Mouse (Mus musculus): ENCODE data around the gene Slc7a7. TPM values are rescaled to one million over a fixed set of nuclear protein-coding genes. Genes with fewer than 3 reads are reported as not detected.

The Slc7a7 gene
- total and polyA plus RNA-seq, 2 experiments from 2014 or later = 3.2 to 3.4 TPM

GRCm38 (mm10) chr14:54370595-54370994, 47.0 kb downstream of the Slc7a7 start:
- ATAC-seq (no peak), DNase-seq (no peak)
- Histone ChIP-seq H3K36me3 (ENCODE audit: insufficient read depth) (peaks cover 43% of the 10 kb centered on the region), H3K9me3 (ENCODE audit: low read length) (no peaks in the 10 kb centered on the region), H3K27me3 (ENCODE audit: insufficient read depth, low read length) (no peaks in the 10 kb centered on the region), H3K9ac (no peak overlapping the region), H3K4me1 (ENCODE audit: insufficient read depth) (no peaks in the 10 kb centered on the region), H3K4me3 (ENCODE audit: low read depth, low read length) (no peak overlapping the region), H3K4me2 (ENCODE audit: low read depth) (no peak overlapping the region), H3K27ac (ENCODE audit: low read depth, low read length) (no peak overlapping the region)
- WGBS = 97% methylated on average over 6 of the region's 6 CpGs
- TF ChIP-seq CTCF (IDR thresholded peaks at IDR 0.05; ENCODE audit: low read depth) = no peak

- no peak overlapping the region for H3K9ac ChIP-seq
- H3K36me3 ChIP-seq (ENCODE audit: insufficient read depth) = peaks cover 46% of the 10 kb centered on the region
- no peaks in the 10 kb centered on the region for H3K27me3 ChIP-seq (ENCODE audit: insufficient read depth, low read length)
- DNase-seq = no peak
- TF ChIP-seq CTCF (IDR thresholded peaks at IDR 0.05; ENCODE audit: low read depth) = no peak
- no peak overlapping the region for H3K4me2 ChIP-seq (ENCODE audit: low read depth)
- 95% methylated on average over 3 of the region's 3 CpGs for WGBS
- H3K4me3 ChIP-seq (ENCODE audit: low read depth, low read length) = no peak overlapping the region
- H3K27ac ChIP-seq (ENCODE audit: low read depth, low read length) = no peak overlapping the region
- H3K9me3 ChIP-seq (ENCODE audit: low read length) = no peaks in the 10 kb centered on the region
- H3K4me1 ChIP-seq (ENCODE audit: insufficient read depth) = no peaks in the 10 kb centered on the region
- ATAC-seq = no peak
These were observed 48.2 kb downstream of the Slc7a7 start for GRCm38 (mm10) chr14:54369372-54369771.

GRCm38 (mm10) chr14:54367429-54368060, 50.0 kb downstream of the Slc7a7 start:
- Histone ChIP-seq H3K9me3 (ENCODE audit: low read length) (no peaks in the 10 kb centered on the region), H3K9ac (no peak overlapping the region), H3K4me1 (ENCODE audit: insufficient read depth) (no peaks in the 10 kb centered on the region; the same call in 1 of the 2 replicates), H3K36me3 (ENCODE audit: insufficient read depth) (peaks cover 56% of the 10 kb centered on the region), H3K27ac (ENCODE audit: low read depth, low read length) (no peak overlapping the region), H3K4me3 (ENCODE audit: low read depth, low read length) (no peak overlapping the region), H3K4me2 (ENCODE audit: low read depth) (no peak overlapping the region), H3K27me3 (ENCODE audit: insufficient read depth, low read length) (no peaks in the 10 kb centered on the region)
- 90% methylated on average over 18 of the region's 18 CpGs for WGBS
- no peak for DNase-seq
- no peak for TF ChIP-seq CTCF (IDR thresholded peaks at IDR 0.05; ENCODE audit: low read depth)
- ATAC-seq = no peak

GRCm38 (mm10) chr14:54366581-54366980, 51.0 kb downstream of the Slc7a7 start:
- H3K4me3 ChIP-seq (ENCODE audit: low read depth, low read length) = no peak overlapping the region
- no peak overlapping the region for H3K9ac ChIP-seq
- 89% methylated on average over 10 of the region's 10 CpGs for WGBS
- no peaks in the 10 kb centered on the region for H3K9me3 ChIP-seq (ENCODE audit: low read length)
- H3K4me2 ChIP-seq (ENCODE audit: low read depth) = no peak overlapping the region
- no peaks in the 10 kb centered on the region for H3K27me3 ChIP-seq (ENCODE audit: insufficient read depth, low read length)
- DNase-seq = no peak
- no peak for TF ChIP-seq CTCF (IDR thresholded peaks at IDR 0.05; ENCODE audit: low read depth)
- H3K27ac ChIP-seq (ENCODE audit: low read depth, low read length) = no peak overlapping the region
- peaks cover 3% of the 10 kb centered on the region for H3K4me1 ChIP-seq (ENCODE audit: insufficient read depth)
- no peak for ATAC-seq
- peaks cover 56% of the 10 kb centered on the region for H3K36me3 ChIP-seq (ENCODE audit: insufficient read depth)

GRCm38 (mm10) chr14:54365026-54365645, 52.4 kb downstream of the Slc7a7 start:
- no peaks in the 10 kb centered on the region for H3K27me3 ChIP-seq (ENCODE audit: insufficient read depth, low read length)
- 85% methylated on average over 5 of the region's 5 CpGs for WGBS

GRCm38 (mm10) chr14:54363156-54363555, 54.4 kb downstream of the Slc7a7 start:
- no peak for TF ChIP-seq CTCF (IDR thresholded peaks at IDR 0.05; ENCODE audit: low read depth)
- no peak overlapping the region for H3K27ac ChIP-seq (ENCODE audit: low read depth, low read length)
- H3K9me3 ChIP-seq (ENCODE audit: low read length) = no peaks in the 10 kb centered on the region
- no peak for DNase-seq
- peaks cover 31% of the 10 kb centered on the region for H3K36me3 ChIP-seq (ENCODE audit: insufficient read depth)
- no peak overlapping the region for H3K4me3 ChIP-seq (ENCODE audit: low read depth, low read length)
- no peak overlapping the region for H3K9ac ChIP-seq
- no peak overlapping the region for H3K4me2 ChIP-seq (ENCODE audit: low read depth)
- WGBS = 95% methylated on average over 8 of the region's 8 CpGs
- no peak for ATAC-seq
- peaks cover 4% of the 10 kb centered on the region for H3K4me1 ChIP-seq (ENCODE audit: insufficient read depth)
- H3K27me3 ChIP-seq (ENCODE audit: insufficient read depth, low read length) = no peaks in the 10 kb centered on the region

More at GRCm38 (mm10) chr14:54365026-54365645, 52.4 kb downstream of the Slc7a7 start:
- H3K4me3 ChIP-seq (ENCODE audit: low read depth, low read length) = no peak overlapping the region
- TF ChIP-seq CTCF (IDR thresholded peaks at IDR 0.05; ENCODE audit: low read depth) = no peak
- H3K36me3 ChIP-seq (ENCODE audit: insufficient read depth) = peaks cover 50% of the 10 kb centered on the region
- H3K4me1 ChIP-seq (ENCODE audit: insufficient read depth) = peaks cover 4% of the 10 kb centered on the region
- H3K4me2 ChIP-seq (ENCODE audit: low read depth) = no peak overlapping the region
- no peak overlapping the region for H3K27ac ChIP-seq (ENCODE audit: low read depth, low read length)
- ATAC-seq (no peak), DNase-seq (no peak)
- no peaks in the 10 kb centered on the region for H3K9me3 ChIP-seq (ENCODE audit: low read length)
- H3K9ac ChIP-seq = no peak overlapping the region

- Histone ChIP-seq H3K27ac (ENCODE audit: low read depth, low read length) (peak within 1 kb of the TSS; percentile 80), H3K9me3 (ENCODE audit: low read length) (no peaks in the 10 kb centered on the region), H3K4me3 (ENCODE audit: low read depth, low read length) (peak within 1 kb of the TSS; percentile 93), H3K4me2 (ENCODE audit: low read depth) (peak within 1 kb of the TSS; percentile 52), H3K27me3 (ENCODE audit: insufficient read depth, low read length) (no peaks in the 10 kb centered on the region), H3K9ac (peak within 1 kb of the TSS; percentile 93), H3K4me1 (ENCODE audit: insufficient read depth) (peaks cover 4% of the 10 kb centered on the region), H3K36me3 (ENCODE audit: insufficient read depth) (peaks cover 13% of the 10 kb centered on the region)
- ATAC-seq (peak; percentile 94), DNase-seq (peak; percentile 98)
- WGBS = under 1% methylated on average over 48 of the region's 48 CpGs
- peak; percentile 51 for TF ChIP-seq CTCF (IDR thresholded peaks at IDR 0.05; ENCODE audit: low read depth)
These were observed 56.8 kb downstream of the Slc7a7 start, which contains the start of gene Oxa1l for GRCm38 (mm10) chr14:54360577-54361340. Gene Oxa1l (plus strand): TSS chr14:54360834.
